30 mouse cellular contexts compared by ENCODE assay signal in the genomic region with DNA sequence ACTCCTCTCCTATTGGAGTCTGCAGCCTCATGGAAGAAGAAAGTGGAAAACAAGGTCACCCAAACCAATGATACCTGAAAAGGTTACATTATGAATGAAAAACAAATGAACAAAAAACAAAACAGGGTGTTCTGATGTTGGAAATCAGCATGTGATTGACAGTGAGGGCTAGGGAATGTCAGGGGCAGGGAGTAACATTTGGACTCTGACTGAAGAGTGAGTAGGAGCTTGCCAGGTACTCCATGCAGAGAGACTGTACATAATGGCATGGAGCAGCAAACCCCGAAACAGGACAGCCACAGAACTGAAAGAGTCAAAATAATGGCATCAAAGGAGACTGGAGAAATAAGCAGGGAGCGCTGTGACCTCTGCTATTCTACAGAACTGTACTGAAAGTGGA. TPM values are rescaled to one million over a fixed set of nuclear protein-coding genes. Genes with fewer than 3 reads are reported as not detected.
DNase-seq lines count a peak whose midpoint lies in the region; ATAC-seq lines count a peak whose summit lies in the region.
"Had no signal": no experiment of that assay in that cellular context is flagged by ENCODE, and none has a peak within 500 bp of the region (broad histone marks: within the 10 kb centered on the region; RNA-seq: fewer than 3 reads in every experiment).

No protein-coding gene starts in this region.

- DNase-seq in heart, adult 11 months: peak; percentile 37
- no peak for DNase-seq in heart, adult 18-20 months
- DNase-seq in kidney, adult 9 months: peak; percentile 56
- DNase-seq in kidney, adult 11 months: no peak
- DNase-seq in thymus, postnatal 25 days: no peak
- DNase-seq: adrenal gland, adult 8-10 months; adrenal gland, postnatal 25 days; cerebellum, adult 11-12 months; cerebellum, adult 8-10 months; cerebellum, postnatal 10 days; cerebellum, postnatal 36 days; forebrain, postnatal 0 days; gastrocnemius, adult 2 months; gastrocnemius, postnatal 14 days; heart, adult 2 months; heart, postnatal 10 days; heart, postnatal 36 days had no signal

- ATAC-seq in megakaryocyte, adult 5-6 weeks (ENCODE audit: poor library complexity, severe bottlenecking): no peak
- ATAC-seq in liver, embryonic 15.5 days (ENCODE audit: insufficient read depth): no peak
- ATAC-seq: activated CD4-positive, CD25-positive, alpha-beta regulatory T cell, adult 4 months; forebrain, embryonic 14.5 days; forebrain, postnatal 0 days; hindbrain, embryonic 16.5 days had no signal

- no peaks in the 10 kb centered on the region for H3K9me3 ChIP-seq in megakaryocyte, embryonic 14.5 days
- H3K9me3 ChIP-seq in liver, embryonic 15.5 days (replicated peaks): no peaks in the 10 kb centered on the region
- H3K9me3 ChIP-seq: embryonic facial prominence, embryonic 12.5 days; embryonic facial prominence, embryonic 15.5 days; heart, embryonic 15.5 days; hindbrain, embryonic 10.5 days; hindbrain, embryonic 13.5 days had no signal

- peaks cover 82% of the 10 kb centered on the region for H3K4me1 ChIP-seq in megakaryocyte, embryonic 14.5 days
- H3K4me1 ChIP-seq in liver, embryonic 15.5 days (replicated peaks): peaks cover 71% of the 10 kb centered on the region
- H3K4me1 ChIP-seq: embryonic facial prominence, embryonic 15.5 days had no signal

- H3K9ac ChIP-seq in liver, embryonic 15.5 days: no peak overlapping the region
- H3K9ac ChIP-seq: embryonic facial prominence, embryonic 12.5 days; embryonic facial prominence, embryonic 15.5 days; forebrain, postnatal 0 days; heart, embryonic 15.5 days; hindbrain, embryonic 13.5 days had no signal

- WGBS in liver, embryonic 15.5 days (ENCODE audit: insufficient replicate concordance): 89% methylated on average over 2 of the region's 2 CpGs

- H3K36me3 ChIP-seq in megakaryocyte, embryonic 14.5 days (replicated peaks; ENCODE audit: low read length): peaks cover 19% of the 10 kb centered on the region
- H3K36me3 ChIP-seq in liver, embryonic 15.5 days (replicated peaks): no peaks in the 10 kb centered on the region
- H3K36me3 ChIP-seq: embryonic facial prominence, embryonic 12.5 days; embryonic facial prominence, embryonic 15.5 days; heart, embryonic 15.5 days; hindbrain, embryonic 10.5 days; hindbrain, embryonic 13.5 days had no signal

- 0 out of 2 replicates have a peak overlapping the region, but pooled peaks have one; percentile 39 for H3K27ac ChIP-seq in liver, embryonic 15.5 days (replicated peaks)
- H3K27ac ChIP-seq: embryonic facial prominence, embryonic 12.5 days; embryonic facial prominence, embryonic 15.5 days; gastrocnemius, adult 2 months; heart, adult 2 months; heart, embryonic 15.5 days; hindbrain, embryonic 10.5 days; hindbrain, embryonic 13.5 days had no signal

- peak overlapping the region; percentile 23 for H3K4me3 ChIP-seq in megakaryocyte, embryonic 14.5 days (replicated peaks)
- no peak overlapping the region for H3K4me3 ChIP-seq in liver, embryonic 15.5 days (replicated peaks)
- H3K4me3 ChIP-seq: embryonic facial prominence, embryonic 12.5 days; embryonic facial prominence, embryonic 15.5 days; gastrocnemius, adult 2 months; heart, adult 2 months; heart, embryonic 15.5 days; hindbrain, embryonic 10.5 days; hindbrain, embryonic 13.5 days had no signal

- no peaks in the 10 kb centered on the region for H3K27me3 ChIP-seq in megakaryocyte, embryonic 14.5 days (replicated peaks)
- no peaks in the 10 kb centered on the region for H3K27me3 ChIP-seq in liver, embryonic 15.5 days
- H3K27me3 ChIP-seq: embryonic facial prominence, embryonic 12.5 days; embryonic facial prominence, embryonic 15.5 days; heart, embryonic 15.5 days; hindbrain, embryonic 13.5 days had no signal

- H3K4me2 ChIP-seq in liver, embryonic 15.5 days: no peak overlapping the region
- H3K4me2 ChIP-seq: embryonic facial prominence, embryonic 12.5 days; embryonic facial prominence, embryonic 15.5 days; heart, embryonic 11.5 days; heart, embryonic 15.5 days; hindbrain, embryonic 13.5 days had no signal

RNA-seq across cellular contexts. Expression of gene Tbxas1, which starts 14.9 kb away (rescaled TPM):
- 1 to 10 TPM; 1.7 TPM for total RNA-seq in heart, adult 18-20 months (2021)
- 165 and 265 TPM in 2 replicates for polyA plus RNA-seq in megakaryocyte, embryonic 14.5 days (2012; ENCODE audit: insufficient read depth, low replicate concordance)
- 22.3 and 25.1 TPM in 2 replicates for total RNA-seq in megakaryocyte, adult 5-6 weeks (2015)
- 33.0 and 43.3 TPM in 2 replicates for total RNA-seq in megakaryocyte, adult 5-6 weeks (2017)
- polyA plus RNA-seq in liver, embryonic 15.5 days (2015; fragmentation: Nextera tagmentation; extraction: Ambion mirVana): 9.0 and 10.4 TPM in 2 replicates
- total RNA-seq: ES-E14 had no signal

RNA-seq across cellular contexts. Expression of gene Hipk2, which starts 15.7 kb away (rescaled TPM):
- total RNA-seq in heart, adult 18-20 months (2021): 10 to 100 TPM; 83.6 to 98.5 TPM
- polyA plus RNA-seq in megakaryocyte, embryonic 14.5 days (2012; ENCODE audit: insufficient read depth, low replicate concordance): 102 and 296 TPM in 2 replicates
- total RNA-seq in megakaryocyte, adult 5-6 weeks (2015): 54.5 and 60.9 TPM in 2 replicates
- 9.5 and 21.8 TPM in 2 replicates for total RNA-seq in megakaryocyte, adult 5-6 weeks (2017)
- polyA plus RNA-seq in liver, embryonic 15.5 days (2015; fragmentation: Nextera tagmentation; extraction: Ambion mirVana): 18.0 and 23.4 TPM in 2 replicates

Comparison
In these comparisons a context has a peak if more than half of its experiments do, and no peak if none do; other contexts are left out.
1. DNase-seq: peak in heart, adult 11 months (single experiment) and kidney, adult 9 months (single experiment); none in heart, adult 18-20 months (0 of 2), kidney, adult 11 months (single experiment) and thymus, postnatal 25 days (single experiment).
2. RNA of gene Tbxas1, which starts 14.9 kb away (total RNA-seq): 22.3 to 43.3 TPM in megakaryocyte, adult 5-6 weeks; 1.7 TPM in heart, adult 18-20 months; every median in the first group is over 4 times any median in the second.